9 mouse cellular contexts compared by ENCODE assay signal in the genomic region with DNA sequence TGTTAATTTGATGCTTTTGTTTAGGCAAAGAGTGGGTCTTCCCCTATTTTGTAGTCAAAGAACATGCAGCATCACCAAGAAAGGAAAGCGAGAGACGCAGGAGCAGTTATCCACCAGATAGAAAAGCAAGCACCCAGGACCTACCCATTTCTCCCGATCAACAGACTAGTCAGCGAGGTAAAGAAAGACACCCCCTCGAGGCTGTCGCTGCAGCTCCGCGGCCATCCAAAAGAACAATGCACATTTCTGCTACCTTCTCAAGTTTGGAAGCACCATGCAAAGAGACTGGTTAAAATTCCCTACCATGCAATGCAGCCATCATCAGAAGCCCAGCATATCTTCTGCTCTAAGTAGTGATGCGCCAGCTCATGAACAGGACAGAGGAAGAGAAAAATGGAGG. TPM values are rescaled to one million over a fixed set of nuclear protein-coding genes. Genes with fewer than 3 reads are reported as not detected.
DNase-seq lines count a peak whose midpoint lies in the region; ATAC-seq and TF ChIP-seq lines count a peak whose summit lies in the region.
"Had no signal": no experiment of that assay in that cellular context is flagged by ENCODE, and none has a peak within 500 bp of the region (broad histone marks: within the 10 kb centered on the region; RNA-seq: fewer than 3 reads in every experiment).

No protein-coding gene starts in this region.

- no peaks in the 10 kb centered on the region for H3K9me3 ChIP-seq in CH12.LX (replicated peaks; ENCODE audit: low read length)
- no peaks in the 10 kb centered on the region for H3K9me3 ChIP-seq in forebrain, postnatal 0 days (ENCODE audit: low read length)
- H3K9me3 ChIP-seq in liver, postnatal 0 days (ENCODE audit: low read length), result no peaks in the 10 kb centered on the region

- TF ChIP-seq CTCF in CH12.LX (conservative IDR thresholded peaks at IDR 0.05 in 1 of 2, IDR thresholded peaks at IDR 0.05 in 1 of 2; ENCODE audit: low read depth in 2 of 2, low read length in 2 of 2), result no peak
- TF ChIP-seq CTCF in forebrain, postnatal 0 days (IDR thresholded peaks at IDR 0.05; ENCODE audit: low read depth), result no peak
- TF ChIP-seq CTCF in liver, postnatal 0 days (IDR thresholded peaks at IDR 0.05; ENCODE audit: low read depth), result no peak

- H3K4me2 ChIP-seq in CH12.LX (ENCODE audit: insufficient read depth, low read depth, poor library complexity, severe bottlenecking), result peak overlapping the region; percentile 92
- H3K4me2 ChIP-seq in forebrain, postnatal 0 days (ENCODE audit: low read depth), result peak overlapping the region; percentile 56
- H3K4me2 ChIP-seq in liver, postnatal 0 days (ENCODE audit: low read depth, low read length), result peak overlapping the region; percentile 57

- no peaks in the 10 kb centered on the region for H3K27me3 ChIP-seq in CH12.LX (replicated peaks)
- H3K27me3 ChIP-seq in forebrain, postnatal 0 days (ENCODE audit: insufficient read depth, low read length), result no peaks in the 10 kb centered on the region
- peaks cover 16% of the 10 kb centered on the region for H3K27me3 ChIP-seq in liver, postnatal 0 days (ENCODE audit: insufficient read depth, low read length)

- in situ Hi-C loops in CH12.LX (cut with MboI; ENCODE audit: low pct_ligation_motif_present, low pct_unique_long_range_greater_than_20kb, low sequenced_read_pairs), result no loop called here

- peak overlapping the region; percentile 47 to 80 (median 60) for H3K4me3 ChIP-seq in CH12.LX (replicated peaks in 1 of 3; ENCODE audit: low read depth in 2 of 3, low read length in 2 of 3, poor library complexity in 1 of 3)
- H3K4me3 ChIP-seq in forebrain, postnatal 0 days (ENCODE audit: low read depth, low read length), result peak overlapping the region; percentile 51
- H3K4me3 ChIP-seq in liver, postnatal 0 days (ENCODE audit: low read depth, low read length), result peak overlapping the region; percentile 17; the same call in 1 of the 2 replicates

- TF ChIP-seq RAD21 in CH12.LX (IDR thresholded peaks at IDR 0.05; ENCODE audit: low read depth, low read length), result no peak

- no peak; the same call in 1 of the 2 replicates for TF ChIP-seq POLR2A in CH12.LX (IDR thresholded peaks at IDR 0.05; ENCODE audit: low read depth, low read length)

- H3K27ac ChIP-seq in CH12.LX (ENCODE audit: insufficient read depth, low read depth), result peak overlapping the region; percentile 94
- H3K27ac ChIP-seq in forebrain, postnatal 0 days (ENCODE audit: low read depth, low read length), result peak overlapping the region; percentile 86
- H3K27ac ChIP-seq in liver, postnatal 0 days (ENCODE audit: low read depth), result no peak overlapping the region

- dilution Hi-C loops in CH12.LX (cut with MboI; ENCODE audit: extremely low pct_ligation_motif_present, extremely low pct_unique_long_range_greater_than_20kb, low sequenced_read_pairs), result no loop called here

- DNase-seq in frontal cortex, postnatal 25 days (ENCODE audit: low spot score in 2 of 2), result no peak
- peak; percentile 56 for DNase-seq in CH12.LX (ENCODE audit: extremely low read depth)
- no peak for DNase-seq in forebrain, postnatal 0 days
- no peak for DNase-seq in liver, postnatal 0 days
- DNase-seq in adrenal gland, adult (ENCODE audit: inconsistent age in 2 of 2, low spot score in 1 of 2), result no peak
- DNase-seq in natural killer cell, adult 2 months (ENCODE audit: low spot score in 2 of 2), result no peak

- peaks cover 6 to 32% of the 10 kb centered on the region in 2 experiments for H3K4me1 ChIP-seq in CH12.LX (ENCODE audit: control insufficient read depth in 1 of 2, insufficient read depth in 2 of 2)
- H3K4me1 ChIP-seq in forebrain, postnatal 0 days (ENCODE audit: insufficient read depth), result peaks cover 28% of the 10 kb centered on the region
- peaks cover 5% of the 10 kb centered on the region; the same call in 1 of the 2 replicates for H3K4me1 ChIP-seq in liver, postnatal 0 days (ENCODE audit: insufficient read depth)

- H3K79me2 ChIP-seq in CH12.LX (replicated peaks; ENCODE audit: control insufficient read depth, extremely low read depth, insufficient read depth, poor library complexity, severe bottlenecking), result no peaks in the 10 kb centered on the region

- H3K9ac ChIP-seq in CH12.LX (ENCODE audit: insufficient read depth, low read depth), result peak overlapping the region; percentile 76
- peak overlapping the region; percentile 64 for H3K9ac ChIP-seq in forebrain, postnatal 0 days
- H3K9ac ChIP-seq in liver, postnatal 0 days (replicated peaks), result no peak overlapping the region

- WGBS in forebrain, postnatal 0 days, result 2% methylated on average over 9 of the region's 9 CpGs
- WGBS in liver, postnatal 0 days (ENCODE audit: insufficient replicate concordance), result 13% methylated on average over 9 of the region's 9 CpGs

- TF ChIP-seq EP300 in CH12.LX (IDR thresholded peaks at IDR 0.05; ENCODE audit: low read length), result no peak
- TF ChIP-seq EP300 in liver, postnatal 0 days (IDR thresholded peaks at IDR 0.05; ENCODE audit: low read depth), result no peak

- peaks cover 0 to 2% of the 10 kb centered on the region in 2 experiments for H3K36me3 ChIP-seq in CH12.LX (replicated peaks in 1 of 2; ENCODE audit: control insufficient read depth in 1 of 2, insufficient read depth in 1 of 2, low read length in 1 of 2)
- H3K36me3 ChIP-seq in forebrain, postnatal 0 days (ENCODE audit: insufficient read depth), result no peaks in the 10 kb centered on the region
- H3K36me3 ChIP-seq in liver, postnatal 0 days (replicated peaks; ENCODE audit: insufficient read depth, low read length), result no peaks in the 10 kb centered on the region

- ATAC-seq in frontal cortex, adult (ENCODE audit: low TSS enrichment), result 0 out of 2 replicates have a peak, but pooled peaks have one; percentile 7
- peak; percentile 32 for ATAC-seq in forebrain, postnatal 0 days
- ATAC-seq in liver, postnatal 0 days, result no peak
- ATAC-seq in erythroblast, adult 5-6 weeks (replicated peaks; ENCODE audit: low FRiP score, poor library complexity, severe bottlenecking), result no peak

TF ChIP-seq in CH12.LX, 34 proteins besides CTCF, POLR2A, EP300 and RAD21:
- TF ChIP-seq MEF2A (IDR thresholded peaks at IDR 0.05; ENCODE audit: borderline replicate concordance, low read depth, low read length) (no peak), TCF12 (IDR thresholded peaks at IDR 0.05; ENCODE audit: low read depth, low read length) (peak; percentile 19; the same call in 1 of the 2 replicates), ZKSCAN1 (IDR thresholded peaks at IDR 0.05; ENCODE audit: borderline replicate concordance, low read depth, low read length) (no peak), SMC3 (IDR thresholded peaks at IDR 0.05; ENCODE audit: low read depth, low read length) (no peak), HCFC1 (IDR thresholded peaks at IDR 0.05; ENCODE audit: low read depth, low read length) (no peak), ETS1 (conservative IDR thresholded peaks at IDR 0.05; ENCODE audit: low read depth, low read length) (0 out of 2 replicates have a peak, but pooled peaks have one; percentile 8), POLR2AphosphoS2 (IDR thresholded peaks at IDR 0.05; ENCODE audit: low read depth, low read length) (no peak), IRF4 (IDR thresholded peaks at IDR 0.05; ENCODE audit: low read depth, low read length) (0 out of 2 replicates have a peak, but pooled peaks have one; percentile 21), ZMIZ1 (IDR thresholded peaks at IDR 0.05; ENCODE audit: low read depth, low read length) (no peak), JUND (conservative IDR thresholded peaks at IDR 0.05; ENCODE audit: low read depth, low read length) (no peak; the same call in 1 of the 2 replicates), JUN (IDR thresholded peaks at IDR 0.05; ENCODE audit: insufficient read depth, low read depth, low read length) (no peak), CHD1 (IDR thresholded peaks at IDR 0.05; ENCODE audit: low read depth, low read length) (0 out of 2 replicates have a peak, but pooled peaks have one; percentile 63)

RNA-seq across cellular contexts. Expression of a gene that starts 46.4 kb away (rescaled TPM):
- total RNA-seq in CH12.LX (2012; rRNA removed) (0.17 and 0.21 TPM in 2 replicates), CH12.LX (2014; rRNA removed) (0.31 and 0.41 TPM in 2 replicates)
- 0.34 and 0.71 TPM in 2 replicates for polyA plus RNA-seq in CH12.LX (2012; ENCODE audit: insufficient read length, low read depth)
- total RNA-seq in forebrain, postnatal 0 days (2014; rRNA removed), result 0.29 TPM in 1 of 2 replicates, not detected in the other
- polyA plus RNA-seq in forebrain, postnatal 0 days (2015; fragmentation: Nextera tagmentation; extraction: Ambion mirVana), result 0.33 and 2.1 TPM in 2 replicates
- polyA plus RNA-seq in liver, postnatal 0 days (2015; fragmentation: Nextera tagmentation; extraction: Ambion mirVana), result 0.14 and 0.21 TPM in 2 replicates
- total RNA-seq in erythroblast, adult 5-6 weeks (2015; ENCODE audit: low replicate concordance), result not detected in 2 replicates
- total RNA-seq in erythroblast, adult 5-6 weeks (2017; ENCODE audit: low replicate concordance), result not detected in 2 replicates
- total RNA-seq: left cerebral cortex, postnatal 25 days had no signal

Comparison
In these comparisons a context has a peak if more than half of its experiments do, and no peak if none do; other contexts are left out.
1. ATAC-seq: peak in frontal cortex, adult (single experiment) and forebrain, postnatal 0 days (single experiment); none in liver, postnatal 0 days (single experiment) and erythroblast, adult 5-6 weeks (single experiment).
2. Peak in every context shown above with its lines, with median percentiles within 50 percentile points of each other: H3K4me2 ChIP-seq and H3K4me3 ChIP-seq.